Mouse (Mus musculus): ENCODE data around the gene Fscn3. TPM values are rescaled to one million over a fixed set of nuclear protein-coding genes. Genes with fewer than 3 reads are reported as not detected.

The Fscn3 gene
- polyA plus RNA-seq, 1 experiment from 2014 or later: not detected

GRCm38 (mm10) chr6:28430795-28431537, 3.4 kb downstream of the Fscn3 start:
- no peak for ATAC-seq (ENCODE audit: low read depth)
- H3K9ac ChIP-seq: no peak overlapping the region
- no peaks in the 10 kb centered on the region for H3K27me3 ChIP-seq
- H3K9me3 ChIP-seq: no peaks in the 10 kb centered on the region
- 84% methylated on average over 10 of the region's 10 CpGs for WGBS
- peaks cover 23% of the 10 kb centered on the region for H3K36me3 ChIP-seq
- H3K4me3 ChIP-seq: no peak overlapping the region
- H3K4me1 ChIP-seq (replicated peaks): 0 out of 2 replicates have a peak, but pooled peaks cover 3% of the 10 kb centered on the region
- H3K27ac ChIP-seq (replicated peaks): no peak overlapping the region
- H3K4me2 ChIP-seq: no peak overlapping the region

- no peak overlapping the region for H3K4me2 ChIP-seq
- H3K4me1 ChIP-seq (replicated peaks): no peaks in the 10 kb centered on the region
- H3K9ac ChIP-seq: no peak overlapping the region
- H3K27me3 ChIP-seq: no peaks in the 10 kb centered on the region
- no peak for ATAC-seq (ENCODE audit: low read depth)
- H3K36me3 ChIP-seq: peaks cover 17% of the 10 kb centered on the region
- no peak overlapping the region for H3K27ac ChIP-seq (replicated peaks)
- H3K4me3 ChIP-seq: no peak overlapping the region
- H3K9me3 ChIP-seq: no peaks in the 10 kb centered on the region
- 80% methylated on average over 6 of the region's 6 CpGs for WGBS
Observed at GRCm38 (mm10) chr6:28431538-28431855, 3.9 kb downstream of the Fscn3 start.

GRCm38 (mm10) chr6:28447937-28448336, 20.3 kb downstream of the Fscn3 start:
- Histone ChIP-seq H3K27me3 (peaks cover 32% of the 10 kb centered on the region), H3K36me3 (no peaks in the 10 kb centered on the region), H3K4me3 (no peak overlapping the region), H3K4me1 (replicated peaks) (peaks cover 10% of the 10 kb centered on the region), H3K27ac (replicated peaks) (no peak overlapping the region), H3K4me2 (no peak overlapping the region), H3K9ac (no peak overlapping the region), H3K9me3 (no peaks in the 10 kb centered on the region)
- 73% methylated on average over 7 of the region's 7 CpGs for WGBS
- no peak for ATAC-seq (ENCODE audit: low read depth)

- no peaks in the 10 kb centered on the region for H3K36me3 ChIP-seq
- no peak within 1 kb of the TSS for H3K4me3 ChIP-seq
- H3K4me1 ChIP-seq (replicated peaks): peaks cover 10% of the 10 kb centered on the region
- H3K9ac ChIP-seq: no peak within 1 kb of the TSS
- peaks cover 36% of the 10 kb centered on the region for H3K27me3 ChIP-seq
- no peaks in the 10 kb centered on the region for H3K9me3 ChIP-seq
- H3K4me2 ChIP-seq: no peak within 1 kb of the TSS
- no peak for ATAC-seq (ENCODE audit: low read depth)
- no peak within 1 kb of the TSS for H3K27ac ChIP-seq (replicated peaks)
- 65% methylated on average over 2 of the region's 2 CpGs for WGBS
Observed at GRCm38 (mm10) chr6:28449253-28449652, 21.7 kb downstream of the Fscn3 start, which contains the start of gene Pax4. Gene Pax4 (minus strand): TSS chr6:28449353.

GRCm38 (mm10) chr6:28450481-28450880, 22.9 kb downstream of the Fscn3 start:
- no peak overlapping the region for H3K4me3 ChIP-seq
- H3K27me3 ChIP-seq: peaks cover 36% of the 10 kb centered on the region
- 0 out of 2 replicates have a peak, but pooled peaks have one; percentile 27 for ATAC-seq (ENCODE audit: low read depth)
- H3K36me3 ChIP-seq: no peaks in the 10 kb centered on the region
- no peaks in the 10 kb centered on the region for H3K9me3 ChIP-seq
- 14% methylated on average over 5 of the region's 5 CpGs for WGBS
- peaks cover 10% of the 10 kb centered on the region for H3K4me1 ChIP-seq (replicated peaks)
- no peak overlapping the region for H3K9ac ChIP-seq
- H3K4me2 ChIP-seq: no peak overlapping the region
- no peak overlapping the region for H3K27ac ChIP-seq (replicated peaks)

- ATAC-seq (ENCODE audit: low read depth): peak; percentile 74
- Histone ChIP-seq H3K9me3 (no peaks in the 10 kb centered on the region), H3K27me3 (peaks cover 36% of the 10 kb centered on the region), H3K36me3 (no peaks in the 10 kb centered on the region), H3K27ac (replicated peaks) (no peak overlapping the region), H3K4me1 (replicated peaks) (peaks cover 10% of the 10 kb centered on the region), H3K9ac (no peak overlapping the region), H3K4me3 (no peak overlapping the region), H3K4me2 (peak overlapping the region; percentile 29)
- WGBS: 0% methylated on average over 12 of the region's 12 CpGs
Observed at GRCm38 (mm10) chr6:28450977-28451376, 23.4 kb downstream of the Fscn3 start.

GRCm38 (mm10) chr6:28459221-28459668, 31.7 kb downstream of the Fscn3 start:
- Histone ChIP-seq H3K27me3 (no peaks in the 10 kb centered on the region; the same call in 1 of the 2 replicates), H3K9me3 (no peaks in the 10 kb centered on the region), H3K9ac (no peak overlapping the region), H3K27ac (replicated peaks) (no peak overlapping the region), H3K36me3 (no peaks in the 10 kb centered on the region), H3K4me2 (no peak overlapping the region), H3K4me1 (replicated peaks) (peaks cover 1% of the 10 kb centered on the region), H3K4me3 (no peak overlapping the region)
- ATAC-seq (ENCODE audit: low read depth): no peak

- H3K4me1 ChIP-seq (replicated peaks): peaks cover 10% of the 10 kb centered on the region
- H3K9ac ChIP-seq: no peak overlapping the region
- no peaks in the 10 kb centered on the region; the same call in 1 of the 2 replicates for H3K27me3 ChIP-seq
- H3K4me2 ChIP-seq: no peak overlapping the region
- no peak for ATAC-seq (ENCODE audit: low read depth)
- 5% methylated on average over 5 of the region's 5 CpGs for WGBS
- no peak overlapping the region for H3K27ac ChIP-seq (replicated peaks)
- H3K4me3 ChIP-seq: no peak overlapping the region
- no peaks in the 10 kb centered on the region for H3K36me3 ChIP-seq
- H3K9me3 ChIP-seq: no peaks in the 10 kb centered on the region
Observed at GRCm38 (mm10) chr6:28460534-28460933, 32.9 kb downstream of the Fscn3 start.

GRCm38 (mm10) chr6:28464630-28465029, 37.0 kb downstream of the Fscn3 start:
- 2% methylated on average over 6 of the region's 6 CpGs for WGBS

GRCm38 (mm10) chr6:28470017-28470602, 42.5 kb downstream of the Fscn3 start:
- Histone ChIP-seq H3K4me2 (no peak overlapping the region), H3K4me3 (no peak overlapping the region), H3K9me3 (no peaks in the 10 kb centered on the region), H3K27me3 (no peaks in the 10 kb centered on the region), H3K9ac (no peak overlapping the region), H3K27ac (replicated peaks) (no peak overlapping the region), H3K36me3 (no peaks in the 10 kb centered on the region), H3K4me1 (replicated peaks) (no peaks in the 10 kb centered on the region; the same call in 1 of the 2 replicates)
- ATAC-seq (ENCODE audit: low read depth): no peak
- 74% methylated on average over 4 of the region's 4 CpGs for WGBS

More at GRCm38 (mm10) chr6:28464630-28465029, 37.0 kb downstream of the Fscn3 start:
- Histone ChIP-seq H3K4me2 (no peak overlapping the region), H3K4me1 (replicated peaks) (peaks cover 10% of the 10 kb centered on the region), H3K4me3 (no peak overlapping the region), H3K27me3 (no peaks in the 10 kb centered on the region; the same call in 1 of the 2 replicates), H3K36me3 (no peaks in the 10 kb centered on the region), H3K27ac (replicated peaks) (0 out of 2 replicates have a peak overlapping the region, but pooled peaks have one; percentile 28), H3K9me3 (no peaks in the 10 kb centered on the region), H3K9ac (no peak overlapping the region)
- peak; percentile 76 for ATAC-seq (ENCODE audit: low read depth)

GRCm38 (mm10) chr6:28470621-28471020, 43.0 kb downstream of the Fscn3 start:
- Histone ChIP-seq H3K27ac (replicated peaks) (no peak overlapping the region), H3K27me3 (no peaks in the 10 kb centered on the region), H3K4me3 (no peak overlapping the region), H3K4me2 (no peak overlapping the region), H3K9ac (no peak overlapping the region), H3K36me3 (no peaks in the 10 kb centered on the region), H3K4me1 (replicated peaks) (no peaks in the 10 kb centered on the region), H3K9me3 (no peaks in the 10 kb centered on the region)
- 85% methylated on average over 5 of the region's 5 CpGs for WGBS
- ATAC-seq (ENCODE audit: low read depth): no peak

- WGBS: 87% methylated on average over 9 of the region's 9 CpGs
- no peak overlapping the region for H3K4me3 ChIP-seq
Observed at GRCm38 (mm10) chr6:28471284-28472035, 43.9 kb downstream of the Fscn3 start.

More at GRCm38 (mm10) chr6:28471284-28472035, 43.9 kb downstream of the Fscn3 start:
- Histone ChIP-seq H3K4me2 (no peak overlapping the region), H3K27me3 (no peaks in the 10 kb centered on the region), H3K27ac (replicated peaks) (no peak overlapping the region), H3K4me1 (replicated peaks) (no peaks in the 10 kb centered on the region), H3K9ac (no peak overlapping the region), H3K36me3 (no peaks in the 10 kb centered on the region), H3K9me3 (no peaks in the 10 kb centered on the region)
- ATAC-seq (ENCODE audit: low read depth): no peak

Measured in neural tube, embryonic 13.5 days (tissue).